Mouse (Mus musculus): ENCODE measurements around the gene Crybb1.

- no peak for TF ChIP-seq EP300 (optimal IDR thresholded peaks at IDR 0.05)
- no peak for TF ChIP-seq CTCF (IDR thresholded peaks at IDR 0.05; ENCODE audit: low read depth)
These were observed 42.8 kb downstream of the Crybb1 start for GRCm38 (mm10) chr5:112298226-112298988.
